Mouse (Mus musculus): ENCODE data around the gene Cdh13. TPM values are rescaled to one million over a fixed set of nuclear protein-coding genes. Genes with fewer than 3 reads are reported as not detected.
A peak's percentile ranks its signal among the peaks of the same experiment; 100 is the strongest.
"Not testable (repeated sequence)": the region's sequence is repeated elsewhere in the genome, so short reads cannot be mapped to it uniquely, and the experiment has no call there.

Cdh13 gene
- polyA plus RNA-seq, 1 experiment from 2014 or later = 37.1 TPM

DNA sequence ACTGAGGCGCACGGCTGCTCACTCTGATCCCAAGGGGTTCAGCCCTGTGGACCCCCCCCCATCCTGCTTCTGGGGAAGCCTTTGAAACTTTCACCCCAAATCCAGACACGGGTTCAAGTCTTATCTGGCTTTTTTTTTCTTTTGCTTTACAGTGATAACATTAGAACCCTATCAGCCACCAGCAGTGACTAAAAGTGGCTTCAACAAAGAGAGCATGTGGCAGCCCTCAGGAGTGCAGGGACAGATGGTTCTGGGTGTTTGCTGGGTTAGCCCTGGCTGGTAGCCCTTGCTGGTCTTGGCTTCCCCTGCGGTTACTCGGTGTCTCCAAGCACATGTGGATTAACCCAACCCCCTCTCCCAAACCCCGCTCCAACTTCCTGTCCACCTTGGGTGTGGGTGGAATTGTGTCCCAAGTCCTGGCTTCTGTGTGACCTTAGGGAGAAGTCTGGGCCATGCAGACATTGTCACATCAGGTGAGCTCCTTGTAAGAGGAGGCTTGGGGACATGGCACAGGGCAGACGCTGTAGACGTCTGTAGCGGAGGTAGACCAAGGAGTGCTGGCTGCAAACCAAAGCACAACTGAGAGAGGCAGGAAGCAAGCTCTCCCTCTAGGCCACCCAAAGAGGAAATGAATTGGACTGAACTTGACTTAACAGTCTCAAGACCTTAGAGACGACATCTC is 1069.6 kb downstream of the Cdh13 start:
- no peak for ATAC-seq (replicated peaks; ENCODE audit: insufficient number of reproducible peaks, low FRiP score, low TSS enrichment)
- Histone ChIP-seq H3K4me1 (ENCODE audit: control insufficient read depth, insufficient read depth, low read length) (0 out of 2 replicates have a peak, but pooled peaks cover 3% of the 10 kb centered on the region), H3K27me3 (ENCODE audit: control insufficient read depth, insufficient read depth, low read length) (no peaks in the 10 kb centered on the region), H3K9ac (ENCODE audit: low read depth, low read length) (no peak overlapping the region), H3K4me2 (no peak overlapping the region), H3K4me3 (ENCODE audit: low read depth, low read length) (no peak overlapping the region), H3K9me3 (replicated peaks; ENCODE audit: control insufficient read depth, low read length) (no peaks in the 10 kb centered on the region), H3K36me3 (ENCODE audit: control insufficient read depth, insufficient read depth, low read length) (peaks cover 12% of the 10 kb centered on the region), H3K27ac (ENCODE audit: low read depth, low read length) (no peak overlapping the region)
- 71% methylated on average over 10 of the region's 10 CpGs for WGBS (ENCODE audit: insufficient replicate concordance)

DNA sequence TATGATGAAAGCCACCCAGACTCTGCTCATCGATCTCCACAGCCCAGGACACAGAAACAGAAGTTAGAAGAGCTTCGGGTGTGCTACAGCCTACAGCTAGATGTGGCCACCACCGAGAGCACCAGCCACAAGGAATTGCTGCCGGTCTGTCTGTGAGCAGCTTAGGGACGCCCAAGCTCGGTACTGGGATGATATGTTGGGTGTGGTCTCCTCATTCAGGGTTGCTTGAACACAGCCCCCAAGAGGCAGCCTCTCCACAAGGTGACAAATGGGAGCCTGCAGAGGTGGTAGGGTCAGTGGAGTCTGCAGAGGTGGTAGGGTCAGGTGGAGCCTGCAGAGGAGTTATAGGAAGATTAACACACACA is 1070.1 kb downstream of the Cdh13 start:
- Histone ChIP-seq H3K9me3 (replicated peaks; ENCODE audit: control insufficient read depth, low read length) (no peaks in the 10 kb centered on the region), H3K27me3 (ENCODE audit: control insufficient read depth, insufficient read depth, low read length) (no peaks in the 10 kb centered on the region), H3K4me1 (ENCODE audit: control insufficient read depth, insufficient read depth, low read length) (0 out of 2 replicates have a peak, but pooled peaks cover 3% of the 10 kb centered on the region), H3K4me3 (ENCODE audit: low read depth, low read length) (no peak overlapping the region), H3K27ac (ENCODE audit: low read depth, low read length) (no peak overlapping the region), H3K4me2 (no peak overlapping the region), H3K36me3 (ENCODE audit: control insufficient read depth, insufficient read depth, low read length) (peaks cover 9% of the 10 kb centered on the region; the same call in 1 of the 2 replicates), H3K9ac (ENCODE audit: low read depth, low read length) (no peak overlapping the region)
- no peak for ATAC-seq (replicated peaks; ENCODE audit: insufficient number of reproducible peaks, low FRiP score, low TSS enrichment)
- 80% methylated on average over 6 of the region's 6 CpGs for WGBS (ENCODE audit: insufficient replicate concordance)

DNA sequence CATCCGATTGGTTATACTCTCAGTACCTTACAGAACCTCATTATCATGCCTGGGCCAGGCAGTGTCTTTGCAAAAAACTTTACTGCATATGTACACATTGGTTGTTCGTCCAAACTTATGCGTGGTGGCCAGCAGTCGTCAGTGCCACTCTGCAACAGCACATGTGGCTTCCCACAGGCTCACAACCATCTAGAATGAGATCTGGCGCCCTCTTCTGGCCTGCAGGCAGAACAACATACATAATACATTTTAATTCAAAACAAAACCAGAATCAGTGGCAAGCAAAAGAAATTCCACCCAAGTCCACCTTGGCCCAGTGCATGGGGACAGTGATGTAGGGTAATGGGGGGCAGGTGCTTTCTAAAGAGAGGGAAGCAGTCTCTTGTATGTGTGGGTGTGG is 1073.1 kb downstream of the Cdh13 start:
- not testable (repeated sequence) for H3K4me3 ChIP-seq (ENCODE audit: low read depth, low read length); H3K27me3 ChIP-seq (ENCODE audit: control insufficient read depth, insufficient read depth, low read length); ATAC-seq (replicated peaks; ENCODE audit: insufficient number of reproducible peaks, low FRiP score, low TSS enrichment); H3K4me2 ChIP-seq; H3K4me1 ChIP-seq (ENCODE audit: control insufficient read depth, insufficient read depth, low read length); H3K27ac ChIP-seq (ENCODE audit: low read depth, low read length); H3K9me3 ChIP-seq (replicated peaks; ENCODE audit: control insufficient read depth, low read length); H3K36me3 ChIP-seq (ENCODE audit: control insufficient read depth, insufficient read depth, low read length); H3K9ac ChIP-seq (ENCODE audit: low read depth, low read length)
- WGBS (ENCODE audit: insufficient replicate concordance) = 52% methylated on average over 5 of the region's 5 CpGs

DNA sequence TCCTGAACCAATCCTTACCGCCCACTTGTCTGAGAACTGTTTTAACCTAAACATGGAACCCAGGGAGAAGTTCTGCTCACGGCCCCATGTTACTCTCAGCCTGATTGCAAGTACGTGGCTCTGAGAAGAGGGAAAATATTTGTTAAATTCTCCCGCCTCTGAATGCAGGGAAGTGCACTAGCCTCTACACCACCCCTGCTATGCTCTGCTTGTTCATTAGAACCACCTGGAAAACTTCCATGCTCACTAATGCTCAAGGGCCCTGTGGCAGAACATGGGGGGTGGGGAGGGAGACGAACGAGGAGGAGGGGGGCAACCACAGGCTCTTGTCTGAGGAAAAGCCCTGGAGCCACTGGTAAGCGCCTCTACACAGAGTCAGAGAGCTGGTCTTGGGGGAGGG is 1074.6 kb downstream of the Cdh13 start:
- Histone ChIP-seq H3K4me2 (no peak overlapping the region), H3K4me1 (ENCODE audit: control insufficient read depth, insufficient read depth, low read length) (0 out of 2 replicates have a peak, but pooled peaks cover 1% of the 10 kb centered on the region), H3K36me3 (ENCODE audit: control insufficient read depth, insufficient read depth, low read length) (no peaks in the 10 kb centered on the region), H3K27ac (ENCODE audit: low read depth, low read length) (no peak overlapping the region), H3K27me3 (ENCODE audit: control insufficient read depth, insufficient read depth, low read length) (no peaks in the 10 kb centered on the region), H3K9me3 (replicated peaks; ENCODE audit: control insufficient read depth, low read length) (no peaks in the 10 kb centered on the region), H3K4me3 (ENCODE audit: low read depth, low read length) (no peak overlapping the region), H3K9ac (ENCODE audit: low read depth, low read length) (no peak overlapping the region)
- ATAC-seq (replicated peaks; ENCODE audit: insufficient number of reproducible peaks, low FRiP score, low TSS enrichment) = no peak
- WGBS (ENCODE audit: insufficient replicate concordance) = 73% methylated on average over 7 of the region's 7 CpGs

DNA sequence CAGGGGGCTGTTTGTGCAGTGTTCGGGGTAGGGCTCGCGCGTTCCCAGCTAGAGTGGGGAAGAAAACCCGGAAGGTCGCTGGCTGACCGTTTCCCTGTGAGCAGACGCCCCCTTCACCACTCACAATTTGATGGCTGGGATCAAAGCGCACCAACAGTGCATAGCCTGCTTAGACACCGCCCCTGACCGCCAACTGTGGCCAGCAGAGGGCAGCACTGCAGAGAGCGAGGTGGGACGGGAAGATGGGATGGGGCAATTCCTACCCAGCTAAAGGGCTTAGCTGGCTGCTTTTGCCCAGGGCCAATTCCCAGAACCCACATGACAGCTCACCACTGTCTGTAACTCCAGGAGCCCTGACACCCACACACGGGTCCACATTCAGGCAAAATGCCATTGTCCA is 1075.3 kb downstream of the Cdh13 start:
- Histone ChIP-seq H3K4me3 (ENCODE audit: low read depth, low read length) (no peak overlapping the region), H3K4me1 (ENCODE audit: control insufficient read depth, insufficient read depth, low read length) (no peaks in the 10 kb centered on the region), H3K9ac (ENCODE audit: low read depth, low read length) (no peak overlapping the region), H3K36me3 (ENCODE audit: control insufficient read depth, insufficient read depth, low read length) (no peaks in the 10 kb centered on the region), H3K27ac (ENCODE audit: low read depth, low read length) (no peak overlapping the region), H3K27me3 (ENCODE audit: control insufficient read depth, insufficient read depth, low read length) (no peaks in the 10 kb centered on the region), H3K4me2 (no peak overlapping the region), H3K9me3 (replicated peaks; ENCODE audit: control insufficient read depth, low read length) (no peaks in the 10 kb centered on the region)
- WGBS (ENCODE audit: insufficient replicate concordance) = 36% methylated on average over 14 of the region's 14 CpGs
- no peak for ATAC-seq (replicated peaks; ENCODE audit: insufficient number of reproducible peaks, low FRiP score, low TSS enrichment)

DNA sequence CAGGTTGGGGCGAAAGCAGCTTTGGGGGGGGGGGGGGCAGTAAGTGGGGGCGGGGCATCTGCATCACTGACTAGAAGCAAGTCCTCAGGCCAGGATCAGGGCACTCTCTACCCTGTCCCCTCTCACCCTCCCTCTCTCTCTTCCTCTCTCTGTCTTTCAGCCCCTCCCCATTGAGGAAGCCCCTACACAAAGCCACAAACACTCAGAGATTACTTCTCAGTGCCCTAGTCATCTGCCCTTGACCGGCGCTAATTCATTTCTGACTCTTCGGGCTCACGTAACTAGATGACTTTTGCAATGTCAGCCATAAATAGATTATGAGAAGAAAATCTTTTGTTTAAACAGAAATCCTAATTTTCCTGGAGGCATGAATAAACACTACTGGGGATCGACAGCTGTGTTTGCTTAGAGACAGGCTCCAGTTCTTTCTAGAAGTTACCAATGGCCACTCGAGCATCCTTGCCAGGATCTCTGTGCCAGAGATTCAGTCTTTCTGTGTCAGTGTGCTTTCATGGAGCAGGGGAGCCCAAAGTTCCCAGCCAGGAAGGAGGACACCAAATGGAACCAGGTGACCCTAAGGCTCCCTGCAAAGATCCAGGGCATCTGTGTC is 1077.3 kb downstream of the Cdh13 start:
- WGBS (ENCODE audit: insufficient replicate concordance) = 63% methylated on average over 8 of the region's 8 CpGs
- H3K9ac ChIP-seq (ENCODE audit: low read depth, low read length) = no peak overlapping the region
- no peaks in the 10 kb centered on the region for H3K4me1 ChIP-seq (ENCODE audit: control insufficient read depth, insufficient read depth, low read length)
- no peak overlapping the region for H3K4me3 ChIP-seq (ENCODE audit: low read depth, low read length)
- no peak overlapping the region for H3K27ac ChIP-seq (ENCODE audit: low read depth, low read length)
- no peaks in the 10 kb centered on the region for H3K9me3 ChIP-seq (replicated peaks; ENCODE audit: control insufficient read depth, low read length)
- 0 out of 2 replicates have a peak, but pooled peaks have one; percentile 31 for ATAC-seq (replicated peaks; ENCODE audit: insufficient number of reproducible peaks, low FRiP score, low TSS enrichment)
- no peaks in the 10 kb centered on the region for H3K36me3 ChIP-seq (ENCODE audit: control insufficient read depth, insufficient read depth, low read length)
- no peaks in the 10 kb centered on the region for H3K27me3 ChIP-seq (ENCODE audit: control insufficient read depth, insufficient read depth, low read length)
- H3K4me2 ChIP-seq = no peak overlapping the region
